Mouse (Mus musculus): ENCODE measurements around the gene Spesp1. TPM values are rescaled to one million over a fixed set of nuclear protein-coding genes. Genes with fewer than 3 reads are reported as not detected.

Spesp1 gene
- polyA plus RNA-seq, 1 experiment from 2014 or later = not detected

- Histone ChIP-seq H3K4me3 (replicated peaks) (no peak overlapping the region), H3K36me3 (no peaks in the 10 kb centered on the region), H3K9me3 (replicated peaks) (no peaks in the 10 kb centered on the region), H3K27ac (replicated peaks) (no peak overlapping the region), H3K4me2 (peak overlapping the region; percentile 44; the same call in 1 of the 2 replicates), H3K27me3 (replicated peaks) (0 out of 2 replicates have a peak, but pooled peaks cover 3% of the 10 kb centered on the region), H3K4me1 (peaks cover 18% of the 10 kb centered on the region), H3K9ac (replicated peaks) (no peak overlapping the region)
- ATAC-seq (ENCODE audit: low FRiP score) = no peak
- WGBS = 33% methylated on average over 3 of the region's 3 CpGs
Measured at GRCm38 (mm10) chr9:62244612-62245010, 37.4 kb downstream of the Spesp1 start.

GRCm38 (mm10) chr9:62243991-62244611, 37.9 kb downstream of the Spesp1 start:
- Histone ChIP-seq H3K4me3 (replicated peaks) (no peak overlapping the region), H3K27ac (replicated peaks) (peak overlapping the region; percentile 68), H3K9me3 (replicated peaks) (no peaks in the 10 kb centered on the region), H3K27me3 (replicated peaks) (0 out of 2 replicates have a peak, but pooled peaks cover 3% of the 10 kb centered on the region), H3K36me3 (no peaks in the 10 kb centered on the region), H3K4me1 (peaks cover 18% of the 10 kb centered on the region), H3K4me2 (peak overlapping the region; percentile 44), H3K9ac (replicated peaks) (no peak overlapping the region; the same call in 1 of the 2 replicates)
- ATAC-seq (ENCODE audit: low FRiP score) = peak; percentile 63
- 20% methylated on average over 19 of the region's 19 CpGs for WGBS

GRCm38 (mm10) chr9:62240036-62240435, 42.0 kb downstream of the Spesp1 start:
- Histone ChIP-seq H3K27me3 (replicated peaks) (no peaks in the 10 kb centered on the region), H3K4me2 (no peak overlapping the region), H3K9me3 (replicated peaks) (no peaks in the 10 kb centered on the region), H3K9ac (replicated peaks) (no peak overlapping the region), H3K36me3 (no peaks in the 10 kb centered on the region), H3K27ac (replicated peaks) (no peak overlapping the region), H3K4me3 (replicated peaks) (no peak overlapping the region), H3K4me1 (peaks cover 17% of the 10 kb centered on the region)
- no peak for ATAC-seq (ENCODE audit: low FRiP score)
- 27% methylated on average over 10 of the region's 10 CpGs for WGBS

GRCm38 (mm10) chr9:62237381-62237980, 44.5 kb downstream of the Spesp1 start:
- Histone ChIP-seq H3K9ac (replicated peaks) (no peak overlapping the region), H3K4me3 (replicated peaks) (no peak overlapping the region), H3K27me3 (replicated peaks) (no peaks in the 10 kb centered on the region), H3K4me2 (no peak overlapping the region), H3K36me3 (no peaks in the 10 kb centered on the region), H3K27ac (replicated peaks) (0 out of 2 replicates have a peak overlapping the region, but pooled peaks have one; percentile 18), H3K4me1 (peaks cover 10% of the 10 kb centered on the region; the same call in 1 of the 2 replicates), H3K9me3 (replicated peaks) (no peaks in the 10 kb centered on the region)
- 11% methylated on average over 9 of the region's 9 CpGs for WGBS
- no peak; the same call in 1 of the 2 replicates for ATAC-seq (ENCODE audit: low FRiP score)

- H3K9ac ChIP-seq (replicated peaks) = no peak overlapping the region
- H3K4me1 ChIP-seq = peaks cover 10% of the 10 kb centered on the region; the same call in 1 of the 2 replicates
- WGBS = 91% methylated on average over 2 of the region's 2 CpGs
- no peaks in the 10 kb centered on the region for H3K36me3 ChIP-seq
- H3K27me3 ChIP-seq (replicated peaks) = no peaks in the 10 kb centered on the region
- no peak overlapping the region for H3K4me2 ChIP-seq
- ATAC-seq (ENCODE audit: low FRiP score) = no peak
- H3K9me3 ChIP-seq (replicated peaks) = no peaks in the 10 kb centered on the region
- no peak overlapping the region for H3K4me3 ChIP-seq (replicated peaks)
- H3K27ac ChIP-seq (replicated peaks) = no peak overlapping the region
Measured at GRCm38 (mm10) chr9:62235501-62235900, 46.5 kb downstream of the Spesp1 start.

GRCm38 (mm10) chr9:62232649-62233048, 49.4 kb downstream of the Spesp1 start:
- ATAC-seq (ENCODE audit: low FRiP score) = no peak
- no peak overlapping the region for H3K4me2 ChIP-seq

GRCm38 (mm10) chr9:62231046-62231445, 51.0 kb downstream of the Spesp1 start:
- ATAC-seq (ENCODE audit: low FRiP score) = no peak
- Histone ChIP-seq H3K4me1 (no peaks in the 10 kb centered on the region), H3K9me3 (replicated peaks) (no peaks in the 10 kb centered on the region), H3K4me2 (no peak overlapping the region), H3K9ac (replicated peaks) (no peak overlapping the region), H3K4me3 (replicated peaks) (no peak overlapping the region), H3K27ac (replicated peaks) (no peak overlapping the region), H3K27me3 (replicated peaks) (no peaks in the 10 kb centered on the region), H3K36me3 (no peaks in the 10 kb centered on the region)
- 77% methylated on average over 3 of the region's 3 CpGs for WGBS

More at GRCm38 (mm10) chr9:62232649-62233048, 49.4 kb downstream of the Spesp1 start:
- Histone ChIP-seq H3K27me3 (replicated peaks) (no peaks in the 10 kb centered on the region), H3K4me3 (replicated peaks) (no peak overlapping the region), H3K9ac (replicated peaks) (no peak overlapping the region), H3K36me3 (no peaks in the 10 kb centered on the region), H3K27ac (replicated peaks) (no peak overlapping the region), H3K4me1 (peaks cover 5% of the 10 kb centered on the region; the same call in 1 of the 2 replicates), H3K9me3 (replicated peaks) (no peaks in the 10 kb centered on the region)
- WGBS = 26% methylated on average over 1 of the region's 1 CpGs

GRCm38 (mm10) chr9:62229985-62230384, 52.0 kb downstream of the Spesp1 start:
- ATAC-seq (ENCODE audit: low FRiP score) = no peak
- WGBS = 89% methylated on average over 2 of the region's 2 CpGs
- Histone ChIP-seq H3K27ac (replicated peaks) (no peak overlapping the region), H3K4me2 (no peak overlapping the region), H3K9ac (replicated peaks) (no peak overlapping the region), H3K4me3 (replicated peaks) (no peak overlapping the region), H3K4me1 (no peaks in the 10 kb centered on the region), H3K9me3 (replicated peaks) (no peaks in the 10 kb centered on the region), H3K27me3 (replicated peaks) (no peaks in the 10 kb centered on the region), H3K36me3 (no peaks in the 10 kb centered on the region)

- no peak overlapping the region for H3K9ac ChIP-seq (replicated peaks)
- H3K4me2 ChIP-seq = no peak overlapping the region
- no peaks in the 10 kb centered on the region for H3K27me3 ChIP-seq (replicated peaks)
- peaks cover 15% of the 10 kb centered on the region for H3K4me1 ChIP-seq
- H3K9me3 ChIP-seq (replicated peaks) = no peaks in the 10 kb centered on the region
- no peak for ATAC-seq (ENCODE audit: low FRiP score)
- H3K36me3 ChIP-seq = no peaks in the 10 kb centered on the region
- WGBS = 7% methylated on average over 10 of the region's 10 CpGs
- H3K4me3 ChIP-seq (replicated peaks) = no peak overlapping the region
- H3K27ac ChIP-seq (replicated peaks) = no peak overlapping the region
Measured at GRCm38 (mm10) chr9:62222481-62222880, 59.5 kb downstream of the Spesp1 start.

GRCm38 (mm10) chr9:62222029-62222428, 60.0 kb downstream of the Spesp1 start:
- H3K9ac ChIP-seq (replicated peaks) = no peak overlapping the region
- no peaks in the 10 kb centered on the region for H3K9me3 ChIP-seq (replicated peaks)
- H3K4me1 ChIP-seq = peaks cover 15% of the 10 kb centered on the region
- no peaks in the 10 kb centered on the region for H3K36me3 ChIP-seq
- no peak overlapping the region for H3K4me3 ChIP-seq (replicated peaks)
- H3K4me2 ChIP-seq = no peak overlapping the region
- WGBS = 74% methylated on average over 2 of the region's 2 CpGs
- no peak for ATAC-seq (ENCODE audit: low FRiP score)
- no peaks in the 10 kb centered on the region for H3K27me3 ChIP-seq (replicated peaks)
- H3K27ac ChIP-seq (replicated peaks) = no peak overlapping the region
